Mouse (Mus musculus) adrenal gland, postnatal 4 days (tissue): ENCODE results near the gene Inafm2. TPM values are rescaled to one million over a fixed set of nuclear protein-coding genes. Genes with fewer than 3 reads are reported as not detected.
A peak's percentile ranks its signal among the peaks of the same experiment; 100 is the strongest.

ENCODE experiments used
- DNase-seq, 2 experiments: peaks; one replicate each; pipeline ENCODE4 v3.0.0; 2021 to 2022; ENCODE audit warnings: low spot score in 2 of 2, mixed read lengths in 2 of 2
- total RNA-seq, 2 experiments: library from RNA; stranded (reverse); gene quantifications; 2 replicates each; pipeline ENCODE4 v1.2.3; 2021

Gene Inafm2
- total RNA-seq, 2 experiments from 2014 or later, result 27.8 to 30.8 TPM

- peak; percentile 88 to 89 for DNase-seq
Observed at GRCm38 (mm10) chr2:118779504-118780480, 34.2 kb downstream of the Inafm2 start, which contains the start of gene Disp2. Gene Disp2, plus strand, starts transcription at chr2:118779719.

GRCm38 (mm10) chr2:118781115-118781514 lies 35.6 kb downstream of the Inafm2 start:
- no peak for DNase-seq

- DNase-seq, result no peak
Observed at GRCm38 (mm10) chr2:118782303-118782702, 36.7 kb downstream of the Inafm2 start.

GRCm38 (mm10) chr2:118783093-118783492 lies 37.5 kb downstream of the Inafm2 start:
- DNase-seq, result no peak

- DNase-seq, result no peak
Observed at GRCm38 (mm10) chr2:118783663-118784062, 38.1 kb downstream of the Inafm2 start.

- no peak for DNase-seq
Observed at GRCm38 (mm10) chr2:118786525-118786924, 41.0 kb downstream of the Inafm2 start.

GRCm38 (mm10) chr2:118789501-118789900 lies 43.9 kb downstream of the Inafm2 start:
- DNase-seq, result no peak

- DNase-seq, result no peak
Observed at GRCm38 (mm10) chr2:118790221-118790550, 44.6 kb downstream of the Inafm2 start.

GRCm38 (mm10) chr2:118790551-118791525 lies 45.3 kb downstream of the Inafm2 start:
- DNase-seq, result peak; percentile 34 to 49

GRCm38 (mm10) chr2:118791591-118792258 lies 46.2 kb downstream of the Inafm2 start:
- DNase-seq, result no peak

GRCm38 (mm10) chr2:118792259-118792613 lies 46.7 kb downstream of the Inafm2 start:
- DNase-seq, result no peak

- DNase-seq, result no peak
Observed at GRCm38 (mm10) chr2:118793636-118794035, 48.1 kb downstream of the Inafm2 start.

Other genes starting within 250 kb of the Inafm2 start
- gene Bmf, start 196.1 kb upstream of the Inafm2 start, total RNA-seq, result 10 to 100 TPM; 30.9 to 35.7 TPM
- gene Bub1b, start 147.5 kb upstream of the Inafm2 start, total RNA-seq, result 10 to 100 TPM; 36.7 to 40.7 TPM
- 10 to 100 TPM; 13.8 to 16.3 TPM for gene Pak6, start 82.5 kb upstream of the Inafm2 start, total RNA-seq
- gene Ankrd63, start 41.8 kb upstream of the Inafm2 start, total RNA-seq, result under 1 TPM; 0.20 to 0.59 TPM
- gene Plcb2, start 17.3 kb upstream of the Inafm2 start, total RNA-seq, result 1 to 10 TPM; 2.2 to 2.7 TPM
- 1 to 10 TPM; 6.1 to 6.9 TPM for gene Ccdc9b, start 16.9 kb downstream of the Inafm2 start, total RNA-seq
- gene Phgr1, start 27.0 kb downstream of the Inafm2 start, total RNA-seq, result not detected
- gene Disp2, start 34.0 kb downstream of the Inafm2 start, total RNA-seq, result 10 to 100 TPM; 53.4 to 54.0 TPM
- gene Knstrn, start 68.2 kb downstream of the Inafm2 start, total RNA-seq, result 10 to 100 TPM; 28.0 to 28.8 TPM
- gene Ivd, start 116.2 kb downstream of the Inafm2 start, total RNA-seq, result 100 to 1,000 TPM; 166 to 176 TPM
- 10 to 100 TPM; 51.5 to 54.1 TPM for gene Bahd1, start 154.6 kb downstream of the Inafm2 start, total RNA-seq
- 10 to 100 TPM; 23.0 to 24.5 TPM for gene Chst14, start 180.7 kb downstream of the Inafm2 start, total RNA-seq